Mouse (Mus musculus): ENCODE measurements at regions not wholly inside any gene's neighbourhood (a gene's known extent, or its start where the extent isn't known, plus 50 kb on each side); places are given as distances from the start of the nearest gene placed in this dataset.

GRCm38 (mm10) chr2:174532671-174533363 lies 59.9 kb upstream of the Prelid3b start:
- Histone ChIP-seq H3K27ac (replicated peaks) (no peak overlapping the region), H3K36me3 (no peaks in the 10 kb centered on the region), H3K27me3 (replicated peaks) (no peaks in the 10 kb centered on the region), H3K4me1 (no peaks in the 10 kb centered on the region), H3K4me3 (no peak overlapping the region), H3K9me3 (no peaks in the 10 kb centered on the region), H3K4me2 (no peak overlapping the region), H3K9ac (no peak overlapping the region)
- 51% methylated on average over 12 of the region's 12 CpGs for WGBS
- ATAC-seq (ENCODE audit: extremely low read depth, insufficient number of reproducible peaks, low FRiP score, low TSS enrichment), result no peak

DNA sequence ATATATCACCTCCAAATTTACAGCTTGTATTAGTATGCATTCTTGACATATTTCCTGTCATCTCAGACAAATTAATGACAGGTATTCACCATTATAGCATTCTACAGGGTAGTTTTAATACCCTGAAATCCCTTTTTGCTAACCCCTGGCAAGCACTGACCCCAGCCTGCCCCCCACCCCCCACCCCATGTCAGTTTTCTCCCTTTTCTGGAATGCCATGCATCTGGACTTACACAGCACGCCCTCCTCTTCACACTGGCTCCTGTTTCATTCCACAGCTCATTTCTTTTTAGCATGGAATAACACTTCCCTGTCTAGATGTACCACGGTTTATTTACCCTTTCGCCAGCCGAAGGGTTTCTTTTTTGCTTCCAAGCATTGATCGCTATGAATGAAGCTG lies 67.8 kb upstream of the Prelid3b start:
- no peak overlapping the region for H3K4me2 ChIP-seq
- peaks cover 4% of the 10 kb centered on the region; the same call in 1 of the 2 replicates for H3K9me3 ChIP-seq
- H3K36me3 ChIP-seq, result no peaks in the 10 kb centered on the region
- 0 out of 2 replicates have a peak, but pooled peaks cover 7% of the 10 kb centered on the region for H3K4me1 ChIP-seq
- WGBS, result 67% methylated on average over 5 of the region's 5 CpGs
- no peak overlapping the region for H3K4me3 ChIP-seq
- no peaks in the 10 kb centered on the region for H3K27me3 ChIP-seq (replicated peaks)
- no peak for ATAC-seq (ENCODE audit: extremely low read depth, insufficient number of reproducible peaks, low FRiP score, low TSS enrichment)
- no peak overlapping the region for H3K9ac ChIP-seq
- no peak overlapping the region for H3K27ac ChIP-seq (replicated peaks)

DNA sequence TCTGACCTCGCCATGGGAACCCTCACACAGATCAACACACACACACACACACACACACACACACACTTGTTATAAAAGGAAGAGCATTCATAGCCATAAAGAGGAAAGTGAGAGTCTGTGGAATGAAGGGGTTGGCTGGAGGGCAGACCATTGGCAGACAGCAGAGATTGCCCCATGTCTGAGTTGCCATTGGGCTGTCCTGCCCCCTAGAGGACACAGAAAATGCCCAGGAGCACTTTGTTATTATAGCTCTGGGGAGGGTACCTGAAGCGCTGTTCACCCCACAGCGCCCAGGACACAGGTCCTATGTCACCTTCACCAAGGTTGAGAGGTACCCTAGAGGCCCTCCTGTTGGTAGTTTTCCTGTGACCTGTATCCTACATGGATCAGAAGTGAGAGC lies 74.3 kb upstream of the Prelid3b start:
- Histone ChIP-seq H3K9me3 (peaks cover 3% of the 10 kb centered on the region; the same call in 1 of the 2 replicates), H3K4me3 (no peak overlapping the region), H3K27ac (replicated peaks) (no peak overlapping the region), H3K27me3 (replicated peaks) (no peaks in the 10 kb centered on the region), H3K9ac (no peak overlapping the region), H3K36me3 (no peaks in the 10 kb centered on the region), H3K4me2 (no peak overlapping the region), H3K4me1 (no peaks in the 10 kb centered on the region)
- WGBS, result 91% methylated on average over 3 of the region's 3 CpGs
- no peak for ATAC-seq (ENCODE audit: extremely low read depth, insufficient number of reproducible peaks, low FRiP score, low TSS enrichment)

GRCm38 (mm10) chr2:174547701-174548100 lies 74.8 kb upstream of the Prelid3b start:
- Histone ChIP-seq H3K4me1 (no peaks in the 10 kb centered on the region), H3K9ac (no peak overlapping the region), H3K36me3 (no peaks in the 10 kb centered on the region), H3K27me3 (replicated peaks) (no peaks in the 10 kb centered on the region), H3K27ac (replicated peaks) (no peak overlapping the region), H3K9me3 (no peaks in the 10 kb centered on the region), H3K4me3 (no peak overlapping the region), H3K4me2 (no peak overlapping the region)
- WGBS, result 77% methylated on average over 6 of the region's 6 CpGs
- ATAC-seq (ENCODE audit: extremely low read depth, insufficient number of reproducible peaks, low FRiP score, low TSS enrichment), result no peak

DNA sequence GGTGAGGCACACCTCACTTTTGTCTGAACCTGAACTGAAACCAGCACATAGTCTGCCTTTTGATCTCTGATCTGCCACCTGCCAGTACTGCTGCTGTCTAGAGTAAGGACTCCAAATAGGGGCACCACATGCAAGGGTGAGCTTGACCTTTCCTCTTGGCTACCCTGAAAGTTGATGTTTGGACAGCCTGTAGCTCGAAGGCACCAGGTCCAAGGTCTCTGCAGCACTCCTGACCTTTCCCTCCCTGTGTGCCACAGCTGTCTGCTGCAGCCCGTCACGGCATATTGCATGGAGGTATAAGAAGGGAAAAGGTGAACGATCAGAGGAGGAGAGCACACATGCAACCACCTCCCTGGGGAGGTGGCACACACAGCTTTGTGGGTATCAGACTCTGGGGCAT lies 75.9 kb upstream of the Prelid3b start:
- Histone ChIP-seq H3K27ac (replicated peaks) (no peak overlapping the region), H3K4me1 (no peaks in the 10 kb centered on the region), H3K9ac (no peak overlapping the region), H3K4me2 (no peak overlapping the region), H3K36me3 (no peaks in the 10 kb centered on the region), H3K9me3 (no peaks in the 10 kb centered on the region), H3K4me3 (no peak overlapping the region), H3K27me3 (replicated peaks) (no peaks in the 10 kb centered on the region)
- ATAC-seq (ENCODE audit: extremely low read depth, insufficient number of reproducible peaks, low FRiP score, low TSS enrichment), result no peak
- 77% methylated on average over 4 of the region's 4 CpGs for WGBS

DNA sequence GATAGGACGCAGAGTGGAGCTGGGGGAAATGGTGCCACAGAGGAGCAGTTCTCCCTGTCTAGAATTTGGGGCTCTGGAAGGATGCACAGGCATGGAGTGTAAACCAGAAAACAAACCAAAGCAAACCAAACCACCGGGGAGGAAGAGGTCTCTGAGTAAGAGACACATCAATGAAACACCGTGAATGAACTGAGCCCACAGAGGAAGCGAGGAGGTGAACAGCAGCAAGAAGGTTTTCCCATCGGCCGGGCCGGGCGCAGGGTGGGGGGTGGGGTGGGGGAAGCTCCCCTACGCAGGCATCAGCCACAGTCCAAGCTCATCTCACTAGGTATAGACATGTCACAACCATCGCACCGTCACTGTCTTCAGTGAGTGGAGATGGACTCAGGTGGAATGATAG lies 82.9 kb upstream of the Prelid3b start:
- H3K4me2 ChIP-seq, result no peak overlapping the region
- H3K4me3 ChIP-seq, result no peak overlapping the region
- no peaks in the 10 kb centered on the region for H3K36me3 ChIP-seq
- no peak overlapping the region for H3K27ac ChIP-seq (replicated peaks)
- no peaks in the 10 kb centered on the region for H3K4me1 ChIP-seq
- H3K9ac ChIP-seq, result no peak overlapping the region
- ATAC-seq (ENCODE audit: extremely low read depth, insufficient number of reproducible peaks, low FRiP score, low TSS enrichment), result no peak
- WGBS, result 80% methylated on average over 11 of the region's 11 CpGs
- H3K27me3 ChIP-seq (replicated peaks), result no peaks in the 10 kb centered on the region
- H3K9me3 ChIP-seq, result no peaks in the 10 kb centered on the region

GRCm38 (mm10) chr2:174561828-174562429 lies 81.4 kb upstream of the Zfp831 start:
- H3K4me1 ChIP-seq, result peaks cover 5% of the 10 kb centered on the region; the same call in 1 of the 2 replicates
- no peak for ATAC-seq (ENCODE audit: extremely low read depth, insufficient number of reproducible peaks, low FRiP score, low TSS enrichment)
- no peaks in the 10 kb centered on the region for H3K9me3 ChIP-seq
- H3K4me3 ChIP-seq, result no peak overlapping the region
- peak overlapping the region; percentile 6; the same call in 1 of the 2 replicates for H3K4me2 ChIP-seq
- no peak overlapping the region for H3K27ac ChIP-seq (replicated peaks)
- H3K27me3 ChIP-seq (replicated peaks), result no peaks in the 10 kb centered on the region
- no peaks in the 10 kb centered on the region for H3K36me3 ChIP-seq
- no peak overlapping the region for H3K9ac ChIP-seq
- WGBS, result 31% methylated on average over 7 of the region's 7 CpGs

DNA sequence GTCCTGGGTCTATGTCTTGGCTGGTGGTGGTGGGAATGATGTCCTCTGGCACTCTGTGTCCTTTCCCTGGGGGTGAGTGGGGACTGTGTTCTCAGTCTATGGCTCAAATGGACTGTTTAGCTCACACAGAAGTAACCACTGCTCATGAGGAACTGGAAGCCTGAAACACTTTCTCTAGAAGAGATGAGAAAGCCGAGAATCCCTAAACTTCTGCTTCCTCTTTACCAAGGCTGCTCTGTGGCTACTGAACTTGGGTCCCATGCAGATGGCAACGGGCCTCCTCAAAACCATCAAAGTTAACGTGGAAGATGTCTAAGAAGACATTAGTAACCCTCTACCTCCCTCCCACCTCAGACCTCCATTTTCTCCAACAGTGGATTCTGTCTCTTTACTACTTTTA lies 79.4 kb upstream of the Zfp831 start:
- Histone ChIP-seq H3K4me3 (no peak overlapping the region), H3K4me2 (no peak overlapping the region), H3K4me1 (peaks cover 5% of the 10 kb centered on the region; the same call in 1 of the 2 replicates), H3K9ac (no peak overlapping the region), H3K36me3 (no peaks in the 10 kb centered on the region), H3K27me3 (replicated peaks) (no peaks in the 10 kb centered on the region), H3K27ac (replicated peaks) (no peak overlapping the region), H3K9me3 (no peaks in the 10 kb centered on the region)
- 78% methylated on average over 3 of the region's 3 CpGs for WGBS
- ATAC-seq (ENCODE audit: extremely low read depth, insufficient number of reproducible peaks, low FRiP score, low TSS enrichment), result no peak

DNA sequence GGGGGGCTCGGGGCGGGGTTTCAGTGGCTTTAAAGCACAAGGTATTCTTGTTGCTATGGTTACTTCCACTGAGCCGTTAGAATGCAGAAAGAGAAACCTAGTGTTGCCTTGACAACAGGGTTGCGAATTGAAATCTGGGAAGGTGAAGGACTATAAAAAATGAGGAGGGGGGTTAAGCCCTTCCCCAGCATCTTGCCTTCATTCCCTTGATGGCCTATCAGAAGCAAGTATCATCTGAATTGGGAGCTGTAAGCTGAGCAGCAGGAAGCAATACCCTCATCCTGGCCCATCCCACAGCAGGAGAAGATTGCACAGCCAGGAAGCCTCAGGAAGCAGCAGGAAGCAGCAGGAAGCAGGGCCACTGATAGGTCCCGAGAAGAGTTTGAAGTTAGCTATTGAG lies 78.5 kb upstream of the Zfp831 start:
- H3K4me3 ChIP-seq, result no peak overlapping the region
- H3K4me2 ChIP-seq, result no peak overlapping the region
- no peak overlapping the region for H3K27ac ChIP-seq (replicated peaks)
- H3K9me3 ChIP-seq, result no peaks in the 10 kb centered on the region
- no peaks in the 10 kb centered on the region for H3K36me3 ChIP-seq
- H3K27me3 ChIP-seq (replicated peaks), result no peaks in the 10 kb centered on the region
- no peak overlapping the region for H3K9ac ChIP-seq
- WGBS, result 32% methylated on average over 5 of the region's 5 CpGs
- no peak for ATAC-seq (ENCODE audit: extremely low read depth, insufficient number of reproducible peaks, low FRiP score, low TSS enrichment)
- H3K4me1 ChIP-seq, result peaks cover 5% of the 10 kb centered on the region; the same call in 1 of the 2 replicates

DNA sequence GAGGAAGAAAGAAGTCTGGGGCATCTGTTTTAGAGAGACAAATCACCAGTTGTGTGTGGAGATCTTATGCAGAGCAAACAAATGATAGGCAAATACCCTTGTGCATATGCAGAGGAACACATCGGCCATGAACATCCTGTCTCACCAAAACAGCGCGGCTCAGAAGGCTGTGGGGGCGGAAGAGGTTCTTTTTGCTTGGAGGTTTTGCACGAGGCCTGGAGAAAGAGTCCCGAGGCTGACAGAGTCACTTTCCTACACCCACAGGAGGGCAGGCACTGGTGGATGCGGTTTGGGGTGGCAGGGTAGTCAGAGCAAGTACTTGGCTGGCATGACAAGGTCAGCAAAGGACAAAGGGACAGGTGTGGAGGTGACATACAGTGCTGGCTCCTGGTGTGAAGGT lies 77.4 kb upstream of the Zfp831 start:
- no peak overlapping the region for H3K27ac ChIP-seq (replicated peaks)

DNA sequence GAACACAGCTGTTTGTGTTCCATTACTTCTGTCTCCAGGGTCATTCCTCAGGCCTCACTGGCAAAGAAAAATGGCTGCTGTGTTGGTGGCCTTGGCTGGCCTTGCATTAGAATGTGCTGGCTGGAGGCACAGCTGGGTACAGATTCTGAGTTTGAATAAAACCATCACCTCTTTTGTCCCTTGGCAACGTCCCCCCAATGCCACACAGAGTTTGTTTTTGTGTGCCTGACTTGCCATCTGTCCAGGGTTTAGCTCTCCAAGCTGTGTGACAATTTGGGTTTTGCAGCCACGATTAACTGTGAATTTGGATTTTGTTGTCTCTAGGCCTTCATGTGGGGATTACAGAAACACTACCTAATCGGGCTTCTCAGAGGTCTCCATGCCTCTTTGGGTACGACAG lies 76.6 kb upstream of the Zfp831 start:
- 68% methylated on average over 4 of the region's 4 CpGs for WGBS

More for the DNA sequence above, 77.4 kb upstream of the Zfp831 start:
- Histone ChIP-seq H3K36me3 (no peaks in the 10 kb centered on the region), H3K4me2 (no peak overlapping the region), H3K9me3 (no peaks in the 10 kb centered on the region), H3K4me3 (no peak overlapping the region), H3K9ac (no peak overlapping the region), H3K27me3 (replicated peaks) (no peaks in the 10 kb centered on the region), H3K4me1 (peaks cover 5% of the 10 kb centered on the region; the same call in 1 of the 2 replicates)
- no peak for ATAC-seq (ENCODE audit: extremely low read depth, insufficient number of reproducible peaks, low FRiP score, low TSS enrichment)
- WGBS, result 72% methylated on average over 7 of the region's 7 CpGs

More for the DNA sequence above, 76.6 kb upstream of the Zfp831 start:
- peaks cover 5% of the 10 kb centered on the region; the same call in 1 of the 2 replicates for H3K4me1 ChIP-seq
- H3K9ac ChIP-seq, result no peak overlapping the region
- H3K36me3 ChIP-seq, result no peaks in the 10 kb centered on the region
- H3K4me2 ChIP-seq, result no peak overlapping the region
- H3K27me3 ChIP-seq (replicated peaks), result no peaks in the 10 kb centered on the region
- ATAC-seq (ENCODE audit: extremely low read depth, insufficient number of reproducible peaks, low FRiP score, low TSS enrichment), result no peak
- H3K4me3 ChIP-seq, result no peak overlapping the region
- no peaks in the 10 kb centered on the region for H3K9me3 ChIP-seq
- no peak overlapping the region for H3K27ac ChIP-seq (replicated peaks)
